25 mouse cellular contexts compared by ENCODE assay signal in the genomic region with DNA sequence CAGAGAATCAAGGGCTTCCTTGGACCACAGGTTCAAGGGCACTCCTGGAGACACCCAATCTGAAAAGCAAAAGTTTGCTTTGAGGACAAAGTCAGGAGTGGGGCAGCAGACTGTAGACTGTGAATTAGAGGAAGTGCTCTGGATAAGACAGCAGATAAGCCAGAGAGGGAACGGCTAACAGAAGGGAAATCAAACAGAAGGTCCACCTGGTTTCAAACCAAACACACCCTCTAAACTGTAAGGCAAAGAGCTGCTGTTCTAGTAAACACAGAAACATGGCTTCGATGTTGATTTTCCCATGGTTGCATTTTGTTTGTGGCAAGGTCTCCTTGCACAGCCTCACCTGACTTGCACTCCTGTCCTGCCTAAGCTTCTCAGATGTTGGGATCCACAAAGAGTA. TPM values are rescaled to one million over a fixed set of nuclear protein-coding genes. Genes with fewer than 3 reads are reported as not detected.
"Had no signal": no experiment of that assay in that cellular context is flagged by ENCODE, and none has a peak within 500 bp of the region (broad histone marks: within the 10 kb centered on the region; RNA-seq: fewer than 3 reads in every experiment).

No protein-coding gene starts in this region.

- H3K27ac ChIP-seq: liver, embryonic 15.5 days; lung, embryonic 15.5 days; macrophage; midbrain, embryonic 12.5 days; neural tube, embryonic 12.5 days had no signal

- H3K36me3 ChIP-seq: liver, embryonic 15.5 days; lung, embryonic 15.5 days; midbrain, embryonic 12.5 days; neural tube, embryonic 12.5 days had no signal

- H3K9me3 ChIP-seq: liver, embryonic 15.5 days; lung, embryonic 15.5 days; megakaryocyte, embryonic 14.5 days; midbrain, embryonic 12.5 days; neural tube, embryonic 12.5 days had no signal

- DNase-seq: liver, postnatal 0 days; lung, adult 2 months; lung, postnatal 14 days; lung, postnatal 36 days; midbrain, embryonic 14.5 days; right cerebral cortex, postnatal 14 days; spleen, adult 18-20 months; thymus, adult 18-20 months; thymus, postnatal 25 days; thymus, postnatal 4 days had no signal

- H3K4me2 ChIP-seq: liver, embryonic 15.5 days; lung, embryonic 15.5 days; midbrain, embryonic 12.5 days; neural tube, embryonic 12.5 days had no signal

- ATAC-seq: liver, postnatal 0 days; lung, postnatal 0 days had no signal

- H3K9ac ChIP-seq: liver, embryonic 15.5 days; liver, postnatal 0 days; lung, embryonic 15.5 days; midbrain, embryonic 12.5 days; neural tube, embryonic 12.5 days had no signal

- H3K4me3 ChIP-seq: liver, embryonic 15.5 days; lung, embryonic 15.5 days; megakaryocyte, embryonic 14.5 days; midbrain, embryonic 12.5 days; neural tube, embryonic 12.5 days had no signal

RNA-seq across cellular contexts. Expression of gene Gls2, which starts 2.8 kb away (rescaled TPM):
- total RNA-seq: monocyte, adult 5-6 weeks; neutrophil, adult 5-6 weeks had no signal
- polyA plus RNA-seq: macrophage had no signal

RNA-seq across cellular contexts. Expression of gene Mip, which starts 34.2 kb away (rescaled TPM):
- total RNA-seq: monocyte, adult 5-6 weeks; neutrophil, adult 5-6 weeks had no signal
- polyA plus RNA-seq: liver, embryonic 15.5 days; liver, postnatal 0 days; lung, adult 2 months; lung, embryonic 15.5 days; lung, postnatal 0 days; macrophage; midbrain, postnatal 0 days; neural tube, embryonic 12.5 days; neural tube, embryonic 14.5 days; stomach, embryonic 14.5 days; stomach, embryonic 16.5 days; thymus, postnatal 0 days; urinary bladder, adult 2 months had no signal
